Mouse (Mus musculus): ENCODE data around the gene Sp2. TPM values are rescaled to one million over a fixed set of nuclear protein-coding genes. Genes with fewer than 3 reads are reported as not detected.

Gene Sp2
- polyA plus RNA-seq, 1 experiment from 2014 or later, result 18.0 TPM

DNA sequence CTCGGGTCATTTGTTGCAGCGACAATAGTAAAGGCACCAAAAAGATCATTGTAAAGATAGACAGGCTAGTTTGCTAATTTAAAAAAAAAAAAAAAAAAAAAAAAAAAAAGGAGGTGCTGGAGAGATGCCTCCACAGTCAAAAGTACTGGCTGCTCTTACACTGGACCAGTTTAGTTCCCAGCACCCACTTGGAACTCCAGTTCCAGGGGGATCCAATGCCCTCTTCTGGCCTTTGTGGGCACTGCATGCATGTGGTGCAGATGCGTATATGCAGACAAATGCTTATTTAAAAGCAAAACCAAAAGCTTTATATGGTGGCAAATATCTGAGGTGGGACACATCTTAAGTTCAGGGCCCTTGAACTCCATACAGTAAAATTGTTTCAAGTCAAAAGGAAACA, 32.0 kb downstream of the Sp2 start:
- ATAC-seq (ENCODE audit: insufficient number of reproducible peaks, low FRiP score), result no peak
- WGBS, result 89% methylated on average over 3 of the region's 3 CpGs
- H3K4me1 ChIP-seq (replicated peaks), result 0 out of 2 replicates have a peak, but pooled peaks cover 2% of the 10 kb centered on the region
- no peak overlapping the region for H3K4me3 ChIP-seq
- H3K9me3 ChIP-seq (replicated peaks), result no peaks in the 10 kb centered on the region
- H3K27me3 ChIP-seq (replicated peaks), result no peaks in the 10 kb centered on the region
- H3K4me2 ChIP-seq, result no peak overlapping the region
- no peak overlapping the region for H3K27ac ChIP-seq (ENCODE audit: poor library complexity, severe bottlenecking)
- H3K36me3 ChIP-seq, result peaks cover 51% of the 10 kb centered on the region
- H3K9ac ChIP-seq, result no peak overlapping the region

GRCm38 (mm10) chr11:96947849-96948248, 34.9 kb downstream of the Sp2 start:
- no peak overlapping the region for H3K9ac ChIP-seq
- H3K27me3 ChIP-seq (replicated peaks), result no peaks in the 10 kb centered on the region
- H3K4me3 ChIP-seq, result no peak overlapping the region
- peaks cover 24% of the 10 kb centered on the region for H3K36me3 ChIP-seq
- no peak overlapping the region for H3K4me2 ChIP-seq
- peak; percentile 51; the same call in 1 of the 2 replicates for ATAC-seq (ENCODE audit: insufficient number of reproducible peaks, low FRiP score)
- no peaks in the 10 kb centered on the region for H3K9me3 ChIP-seq (replicated peaks)
- WGBS, result 66% methylated on average over 4 of the region's 4 CpGs
- H3K27ac ChIP-seq (ENCODE audit: poor library complexity, severe bottlenecking), result no peak overlapping the region
- H3K4me1 ChIP-seq (replicated peaks), result peaks cover 15% of the 10 kb centered on the region; the same call in 1 of the 2 replicates

- no peak overlapping the region for H3K9ac ChIP-seq
- H3K36me3 ChIP-seq, result peaks cover 11% of the 10 kb centered on the region
- H3K4me1 ChIP-seq (replicated peaks), result peaks cover 15% of the 10 kb centered on the region; the same call in 1 of the 2 replicates
- H3K27me3 ChIP-seq (replicated peaks), result no peaks in the 10 kb centered on the region
- peak overlapping the region; percentile 18; the same call in 1 of the 2 replicates for H3K4me2 ChIP-seq
- no peaks in the 10 kb centered on the region for H3K9me3 ChIP-seq (replicated peaks)
- no peak overlapping the region for H3K4me3 ChIP-seq
- ATAC-seq (ENCODE audit: insufficient number of reproducible peaks, low FRiP score), result no peak
- 79% methylated on average over 9 of the region's 9 CpGs for WGBS
- 0 out of 2 replicates have a peak overlapping the region, but pooled peaks have one; percentile 3 for H3K27ac ChIP-seq (ENCODE audit: poor library complexity, severe bottlenecking)
These were observed 36.3 kb downstream of the Sp2 start for GRCm38 (mm10) chr11:96946498-96946897.

DNA sequence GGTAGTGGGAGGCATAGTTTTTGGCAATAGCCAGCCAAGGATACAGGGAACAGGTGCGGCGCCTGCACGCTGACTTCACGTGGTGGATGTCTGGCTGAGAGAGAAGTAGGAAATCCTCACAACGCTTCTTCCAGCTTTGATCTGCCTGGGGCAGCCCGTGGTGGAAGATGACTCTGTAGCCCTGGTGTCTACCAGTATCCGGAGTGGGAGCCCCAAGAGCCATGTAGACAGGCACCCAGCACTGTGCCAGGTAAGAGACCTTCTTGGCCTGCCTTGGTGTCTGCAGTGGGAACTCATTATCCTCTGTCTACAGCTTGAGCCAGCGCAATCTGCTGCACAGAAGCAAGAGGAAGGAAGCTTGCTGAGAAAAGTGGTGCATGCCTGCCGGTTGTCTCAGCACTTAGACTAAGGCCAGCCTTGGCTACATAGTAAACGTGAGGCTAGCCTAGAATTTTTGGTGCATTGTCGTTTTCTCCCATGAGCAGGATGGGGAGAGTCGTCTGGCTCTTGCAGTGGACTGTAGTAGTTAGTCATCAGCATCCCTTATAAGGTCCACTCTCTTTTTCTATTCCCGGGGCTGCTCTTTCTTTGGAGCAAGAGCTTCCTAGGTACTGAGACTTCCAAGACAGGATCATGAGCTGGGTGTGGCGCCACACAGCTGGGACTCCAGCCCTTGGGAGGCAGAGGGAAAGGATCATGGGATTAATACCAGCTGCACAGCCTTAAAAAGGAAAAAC, 37.7 kb downstream of the Sp2 start:
- H3K9ac ChIP-seq, result 0 out of 2 replicates have a peak overlapping the region, but pooled peaks have one; percentile 75
- no peaks in the 10 kb centered on the region for H3K9me3 ChIP-seq (replicated peaks)
- peaks cover 7% of the 10 kb centered on the region; the same call in 1 of the 2 replicates for H3K36me3 ChIP-seq
- WGBS, result 76% methylated on average over 14 of the region's 14 CpGs
- no peak overlapping the region for H3K27ac ChIP-seq (ENCODE audit: poor library complexity, severe bottlenecking)
- H3K27me3 ChIP-seq (replicated peaks), result no peaks in the 10 kb centered on the region
- ATAC-seq (ENCODE audit: insufficient number of reproducible peaks, low FRiP score), result no peak
- peak overlapping the region; percentile 93 for H3K4me2 ChIP-seq
- peaks cover 15% of the 10 kb centered on the region; the same call in 1 of the 2 replicates for H3K4me1 ChIP-seq (replicated peaks)
- H3K4me3 ChIP-seq, result peak overlapping the region; percentile 60

DNA sequence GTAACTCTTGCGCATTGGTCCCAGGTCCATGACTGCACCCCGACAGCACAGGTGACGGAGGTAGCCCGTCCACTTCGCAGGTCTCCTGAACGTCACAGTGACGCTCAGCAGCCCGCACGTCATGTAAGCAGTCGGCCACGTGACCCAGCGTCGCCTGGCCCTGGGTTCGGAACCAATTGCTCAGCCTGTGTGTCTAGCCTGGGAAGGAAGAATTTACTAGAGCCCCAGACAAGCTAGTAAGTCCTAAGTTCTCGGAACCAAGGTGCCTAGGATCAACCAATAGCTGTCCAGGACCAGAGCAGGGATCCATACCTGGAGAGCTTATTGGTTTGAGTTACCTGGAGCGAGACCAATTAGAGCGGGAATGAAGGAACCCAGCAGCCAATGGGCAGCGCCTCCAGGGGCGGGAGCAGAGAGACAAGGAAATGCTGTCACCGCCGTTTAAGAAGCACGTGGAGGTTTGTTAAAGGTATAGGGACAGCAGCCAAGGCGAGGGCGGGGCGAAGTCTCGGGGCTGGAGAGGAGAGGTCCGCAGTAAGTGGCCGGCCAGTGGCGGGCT, 38.9 kb downstream of the Sp2 start, which contains the start of gene Pnpo:
Pnpo (minus strand) TSS at position 241 of the 559 bp plus-strand sequence.
- Histone ChIP-seq H3K9ac (peak within 1 kb of the TSS; percentile 75), H3K27me3 (replicated peaks) (no peaks in the 10 kb centered on the region), H3K27ac (ENCODE audit: poor library complexity, severe bottlenecking) (no peak within 1 kb of the TSS), H3K4me3 (peak within 1 kb of the TSS; percentile 60), H3K36me3 (peaks cover 7% of the 10 kb centered on the region; the same call in 1 of the 2 replicates), H3K9me3 (replicated peaks) (no peaks in the 10 kb centered on the region), H3K4me2 (peak within 1 kb of the TSS; percentile 93), H3K4me1 (replicated peaks) (peaks cover 15% of the 10 kb centered on the region; the same call in 1 of the 2 replicates)
- WGBS, result under 1% methylated on average over 29 of the region's 29 CpGs
- ATAC-seq (ENCODE audit: insufficient number of reproducible peaks, low FRiP score), result peak; percentile 94

- ATAC-seq (ENCODE audit: insufficient number of reproducible peaks, low FRiP score), result no peak
- Histone ChIP-seq H3K4me2 (peak overlapping the region; percentile 25), H3K27ac (ENCODE audit: poor library complexity, severe bottlenecking) (no peak overlapping the region), H3K36me3 (peaks cover 7% of the 10 kb centered on the region; the same call in 1 of the 2 replicates), H3K9ac (no peak overlapping the region), H3K4me1 (replicated peaks) (peaks cover 15% of the 10 kb centered on the region; the same call in 1 of the 2 replicates), H3K27me3 (replicated peaks) (no peaks in the 10 kb centered on the region), H3K4me3 (0 out of 2 replicates have a peak overlapping the region, but pooled peaks have one; percentile 6), H3K9me3 (replicated peaks) (no peaks in the 10 kb centered on the region)
- WGBS, result 71% methylated on average over 6 of the region's 6 CpGs
These were observed 40.7 kb downstream of the Sp2 start for GRCm38 (mm10) chr11:96941989-96942590.

DNA sequence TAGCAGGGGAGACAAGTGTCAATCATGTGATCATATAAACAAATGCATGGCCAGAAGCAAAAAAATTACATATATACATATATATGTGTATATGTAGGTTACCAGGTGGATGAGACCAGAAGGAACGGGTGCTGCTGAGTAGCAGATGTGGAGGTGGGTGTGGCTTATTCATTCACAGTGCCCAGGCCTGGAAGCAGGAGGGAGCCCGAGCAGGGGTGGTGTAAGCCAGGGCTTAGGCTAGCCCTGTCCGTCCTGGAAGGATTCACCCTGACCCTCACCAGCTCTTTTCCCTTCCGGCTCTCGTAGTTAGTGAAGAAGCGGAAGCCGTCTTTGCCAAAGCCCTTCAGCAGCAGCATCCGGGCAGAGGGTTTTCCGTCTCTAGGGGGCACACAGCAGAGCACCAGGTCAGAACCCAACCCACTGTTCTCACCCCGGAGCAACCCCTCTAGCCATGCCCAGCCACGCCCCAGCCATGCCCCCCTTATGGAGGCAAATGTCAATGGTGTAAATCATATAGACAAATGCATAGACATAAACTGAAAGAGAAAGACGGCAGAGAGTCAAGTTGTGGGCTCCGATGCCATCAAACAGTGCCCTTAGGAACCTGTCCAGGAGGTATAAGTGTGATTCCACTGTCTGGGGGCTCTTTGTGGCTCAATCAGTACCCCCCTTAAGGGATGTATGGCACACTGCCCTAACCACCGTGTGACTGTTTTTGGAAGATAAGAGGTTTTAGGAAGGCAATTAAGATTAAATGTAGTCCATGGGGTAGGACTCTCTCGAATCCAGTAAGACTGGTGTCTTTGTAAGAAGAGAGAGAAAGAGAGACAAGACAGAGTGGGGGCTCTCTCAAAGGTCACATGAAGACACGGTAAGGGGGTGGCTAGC, 41.9 kb downstream of the Sp2 start:
- Histone ChIP-seq H3K27me3 (replicated peaks) (no peaks in the 10 kb centered on the region), H3K4me3 (no peak overlapping the region), H3K9ac (no peak overlapping the region), H3K27ac (ENCODE audit: poor library complexity, severe bottlenecking) (no peak overlapping the region), H3K36me3 (peaks cover 7% of the 10 kb centered on the region; the same call in 1 of the 2 replicates), H3K4me1 (replicated peaks) (peaks cover 15% of the 10 kb centered on the region; the same call in 1 of the 2 replicates), H3K9me3 (replicated peaks) (no peaks in the 10 kb centered on the region), H3K4me2 (peak overlapping the region; percentile 26)
- no peak for ATAC-seq (ENCODE audit: insufficient number of reproducible peaks, low FRiP score)
- WGBS, result 68% methylated on average over 16 of the region's 16 CpGs

DNA sequence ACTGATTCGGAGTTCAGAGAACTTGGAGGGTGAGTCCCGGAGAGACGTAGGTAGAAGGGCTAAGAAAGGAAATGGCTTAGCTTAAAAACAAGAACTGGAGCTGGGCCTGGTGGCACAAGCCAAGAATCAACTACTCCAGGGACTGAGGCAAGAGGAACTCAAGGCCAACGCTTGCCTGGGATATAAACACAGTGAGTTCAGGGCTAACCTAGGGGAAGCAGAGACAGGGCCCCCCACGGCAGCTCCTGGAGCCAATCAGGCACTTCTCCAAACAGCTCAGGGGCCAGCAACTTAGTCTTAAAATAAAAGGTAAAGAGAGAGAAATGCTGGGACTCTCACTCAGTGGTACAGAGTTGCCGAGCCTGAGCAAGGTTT, 44.3 kb downstream of the Sp2 start:
- H3K36me3 ChIP-seq, result peaks cover 7% of the 10 kb centered on the region; the same call in 1 of the 2 replicates
- no peak for ATAC-seq (ENCODE audit: insufficient number of reproducible peaks, low FRiP score)
- H3K27me3 ChIP-seq (replicated peaks), result no peaks in the 10 kb centered on the region
- WGBS, result 82% methylated on average over 6 of the region's 6 CpGs
- H3K4me1 ChIP-seq (replicated peaks), result peaks cover 8% of the 10 kb centered on the region; the same call in 1 of the 2 replicates
- no peak overlapping the region for H3K27ac ChIP-seq (ENCODE audit: poor library complexity, severe bottlenecking)
- no peaks in the 10 kb centered on the region for H3K9me3 ChIP-seq (replicated peaks)
- H3K4me2 ChIP-seq, result no peak overlapping the region
- H3K9ac ChIP-seq, result no peak overlapping the region
- no peak overlapping the region for H3K4me3 ChIP-seq

DNA sequence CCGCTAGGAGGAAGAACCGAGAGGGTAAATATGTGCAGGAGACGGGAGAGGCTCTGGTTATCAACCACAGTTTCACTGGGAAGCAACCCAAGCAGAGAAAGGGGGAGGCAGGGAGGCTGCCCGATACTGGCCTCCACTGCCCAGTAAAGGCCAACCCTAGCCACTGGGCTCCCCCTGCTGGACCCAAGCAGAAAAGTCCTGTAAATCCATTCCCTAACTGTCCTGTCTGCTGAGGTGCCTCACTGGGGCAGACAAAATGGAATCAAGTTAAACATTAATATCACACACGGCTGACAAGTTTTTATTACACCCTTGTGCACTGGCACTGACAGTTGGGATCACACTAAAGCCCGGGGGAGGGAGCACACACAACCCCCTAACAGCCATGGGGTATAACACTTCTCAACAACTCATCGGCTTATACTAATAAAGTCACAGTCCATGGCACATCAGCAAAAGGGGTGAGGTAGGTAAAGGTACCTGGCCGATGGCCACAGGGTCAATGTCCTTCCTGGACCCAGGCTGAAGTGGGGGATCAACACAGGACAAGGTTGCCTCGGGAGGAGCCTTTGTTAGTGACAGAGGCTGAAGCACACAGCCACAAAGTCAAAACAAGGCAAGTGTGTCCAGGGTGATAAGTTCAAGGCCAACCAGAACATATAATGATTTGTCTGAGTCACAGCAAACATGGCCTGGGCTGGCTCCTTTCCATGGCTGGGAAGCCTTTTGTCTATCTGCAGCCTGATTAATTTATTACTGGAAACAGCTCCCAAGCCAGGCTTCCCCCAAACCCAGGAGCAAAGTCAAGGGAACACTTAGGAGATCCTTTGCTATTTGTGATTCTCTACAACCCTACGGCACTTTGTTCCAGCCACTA, 45.0 kb downstream of the Sp2 start:
- WGBS, result 50% methylated on average over 10 of the region's 10 CpGs
- peak; percentile 68 for ATAC-seq (ENCODE audit: insufficient number of reproducible peaks, low FRiP score)
- H3K4me1 ChIP-seq (replicated peaks), result peaks cover 6% of the 10 kb centered on the region; the same call in 1 of the 2 replicates
- no peak overlapping the region for H3K9ac ChIP-seq
- no peaks in the 10 kb centered on the region for H3K27me3 ChIP-seq (replicated peaks)
- no peak overlapping the region for H3K4me2 ChIP-seq
- H3K4me3 ChIP-seq, result no peak overlapping the region
- H3K9me3 ChIP-seq (replicated peaks), result no peaks in the 10 kb centered on the region
- H3K27ac ChIP-seq (ENCODE audit: poor library complexity, severe bottlenecking), result no peak overlapping the region
- H3K36me3 ChIP-seq, result peaks cover 7% of the 10 kb centered on the region; the same call in 1 of the 2 replicates

Measured in heart, embryonic 12.5 days (tissue).